ENCODE assay signal across 8 mouse cellular contexts in the genomic region with DNA sequence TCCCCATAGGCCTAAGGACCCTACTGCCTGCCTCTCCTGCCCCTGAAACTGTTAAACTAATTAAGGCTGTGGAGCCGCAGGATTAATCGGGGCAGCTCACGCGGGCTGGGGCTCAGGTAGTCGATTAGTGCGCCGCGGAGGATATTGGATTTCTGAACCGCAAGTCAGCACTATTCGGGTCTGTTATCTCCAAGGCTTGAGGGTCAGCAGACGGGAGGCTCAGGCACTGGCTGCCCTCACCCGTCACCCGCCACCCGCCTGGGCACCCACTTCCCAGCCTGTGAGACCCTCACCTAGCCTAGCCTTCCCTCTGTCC. TPM values are rescaled to one million over a fixed set of nuclear protein-coding genes. Genes with fewer than 3 reads are reported as not detected.
DNase-seq lines count a peak whose midpoint lies in the region; ATAC-seq and TF ChIP-seq lines count a peak whose summit lies in the region.

No protein-coding gene starts in this region.

- H3K36me3 ChIP-seq in heart, adult 2 months (ENCODE audit: control insufficient read depth, insufficient read depth, low read length): no peaks in the 10 kb centered on the region
- peaks cover 20% of the 10 kb centered on the region for H3K36me3 ChIP-seq in limb, embryonic 13.5 days

- intact Hi-C loops in heart, adult 2 months (cut with DNase I): no loop called here
- intact Hi-C loops in heart, postnatal 36 days (cut with DNase I): loop anchor here (5.0 kb wide), 1 partner anchor 104 kb away; no protein-coding TSS in a partner anchor

- ATAC-seq in limb, embryonic 13.5 days (ENCODE audit: low FRiP score, low read depth): no peak

- H3K27ac ChIP-seq in heart, adult 2 months: peak overlapping the region; percentile 90; the same call in 1 of the 2 replicates
- peak overlapping the region; percentile 88 for H3K27ac ChIP-seq in limb, embryonic 13.5 days

- H3K79me2 ChIP-seq in heart, adult 2 months (replicated peaks; ENCODE audit: control insufficient read depth, insufficient read depth, low read length): no peaks in the 10 kb centered on the region; the same call in 1 of the 2 replicates

- peak overlapping the region; percentile 53 for H3K4me2 ChIP-seq in limb, embryonic 13.5 days (replicated peaks)

- peak overlapping the region; percentile 43 for H3K9ac ChIP-seq in heart, adult 2 months (ENCODE audit: low read depth, low read length)
- peak overlapping the region; percentile 58 for H3K9ac ChIP-seq in limb, embryonic 13.5 days

- no peak for TF ChIP-seq POLR2A in heart, adult 2 months (IDR thresholded peaks at IDR 0.05; ENCODE audit: insufficient read depth, low read depth, low read length)

- peaks cover 46% of the 10 kb centered on the region for H3K4me1 ChIP-seq in heart, adult 2 months (ENCODE audit: control insufficient read depth, insufficient read depth, low read length)
- peaks cover 100% of the 10 kb centered on the region for H3K4me1 ChIP-seq in limb, embryonic 13.5 days

- TF ChIP-seq CTCF in heart, adult 2 months (IDR thresholded peaks at IDR 0.05): no peak

- no peak for TF ChIP-seq EP300 in heart, adult 2 months (IDR thresholded peaks at IDR 0.05; ENCODE audit: insufficient read depth, low read depth, low read length)

- H3K4me3 ChIP-seq in heart, adult 2 months: no peak overlapping the region
- H3K4me3 ChIP-seq in limb, embryonic 13.5 days: 0 out of 2 replicates have a peak overlapping the region, but pooled peaks have one; percentile 12

- H3K27me3 ChIP-seq in heart, adult 2 months (ENCODE audit: control insufficient read depth, insufficient read depth, low read length): no peaks in the 10 kb centered on the region
- no peaks in the 10 kb centered on the region for H3K27me3 ChIP-seq in limb, embryonic 13.5 days

- WGBS in heart, adult 2 months: 62% methylated on average over 14 of the region's 14 CpGs
- WGBS in limb, embryonic 13.5 days: 18% methylated on average over 14 of the region's 14 CpGs

- DNase-seq in heart, adult 2 months: no peak
- DNase-seq in heart, postnatal 36 days: no peak
- peak; percentile 54 for DNase-seq in retina, adult 2 months (ENCODE audit: low read depth, low spot score)
- no peak for DNase-seq in retina, embryonic 14.5 days (ENCODE audit: low spot score)
- DNase-seq in spleen, adult 12 weeks (ENCODE audit: low spot score): no peak
- no peak for DNase-seq in ovary, postnatal 14 days (ENCODE audit: low spot score)
- DNase-seq in adrenal gland, adult 18-20 months (ENCODE audit: low spot score in 2 of 2): no peak

- H3K9me3 ChIP-seq in limb, embryonic 13.5 days: no peaks in the 10 kb centered on the region

RNA-seq across cellular contexts. Expression of a gene that starts 40.4 kb away (rescaled TPM):
- total RNA-seq in heart, adult 2 months (2021): 10 to 100 TPM; 42.6 to 50.9 TPM
- polyA plus RNA-seq in heart, adult 2 months (2012; rRNA removed): 19.5 and 21.8 TPM in 2 replicates
- 10 to 100 TPM; 41.9 to 50.8 TPM for total RNA-seq in heart, postnatal 36 days (2021)
- polyA plus RNA-seq in limb, embryonic 13.5 days (2015; fragmentation: Nextera tagmentation; extraction: Ambion mirVana): 11.3 and 11.5 TPM in 2 replicates
- 10 to 100 TPM; 72.1 to 86.9 TPM for total RNA-seq in adrenal gland, adult 18-20 months (2021)
